Mouse (Mus musculus): ENCODE measurements around the gene Zglp1.

- TF ChIP-seq CTCF (IDR thresholded peaks at IDR 0.05; ENCODE audit: low read depth) (no peak), EP300 (IDR thresholded peaks at IDR 0.05; ENCODE audit: low read depth) (no peak)
Observed at GRCm38 (mm10) chr9:21028560-21029110, 38.3 kb downstream of the Zglp1 start.
